Mouse (Mus musculus) cerebellum, postnatal 25 days (tissue): ENCODE results near the gene Clstn2.

ENCODE experiments used
- DNase-seq, 2 experiments: peaks; one replicate each; pipeline ENCODE4 v3.0.0; 2021; ENCODE audit warnings: mixed read lengths in 2 of 2

The Clstn2 gene

DNA sequence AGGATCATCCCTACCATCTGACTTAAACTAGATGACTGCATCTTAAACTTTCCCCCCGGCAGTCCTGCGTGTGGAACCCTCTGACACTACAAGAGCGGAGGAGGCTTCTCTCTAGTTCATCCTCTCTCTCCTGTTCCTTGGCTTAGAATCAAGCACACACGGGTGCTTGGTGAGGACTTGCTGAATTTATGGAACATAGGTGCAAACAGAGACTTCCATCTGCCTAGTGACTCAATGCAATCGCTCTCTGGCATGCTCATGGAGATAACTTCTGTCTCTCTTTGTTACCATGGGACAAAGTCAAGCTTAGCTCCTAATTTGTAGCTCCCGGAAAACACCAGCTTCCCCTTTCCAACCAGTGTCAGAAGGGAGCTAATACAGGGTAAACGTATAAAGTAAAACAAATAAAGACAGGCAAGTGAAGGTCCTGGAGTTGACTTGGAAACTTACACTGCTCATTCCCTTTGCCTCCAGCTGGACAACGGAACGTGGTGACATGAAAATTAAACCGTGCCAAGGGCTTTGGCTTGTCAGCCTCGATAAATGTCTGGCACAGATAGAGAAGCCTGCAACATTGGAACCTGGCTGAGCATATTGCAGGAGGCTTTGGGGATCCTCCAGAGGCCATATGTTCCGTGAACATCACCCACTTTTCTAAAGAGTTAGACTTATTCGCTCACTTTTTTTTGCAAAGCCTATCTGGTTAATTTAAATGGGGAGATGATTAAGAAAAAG, 583.5 kb downstream of the Clstn2 start:
- peak; percentile 55 to 64 for DNase-seq

DNA sequence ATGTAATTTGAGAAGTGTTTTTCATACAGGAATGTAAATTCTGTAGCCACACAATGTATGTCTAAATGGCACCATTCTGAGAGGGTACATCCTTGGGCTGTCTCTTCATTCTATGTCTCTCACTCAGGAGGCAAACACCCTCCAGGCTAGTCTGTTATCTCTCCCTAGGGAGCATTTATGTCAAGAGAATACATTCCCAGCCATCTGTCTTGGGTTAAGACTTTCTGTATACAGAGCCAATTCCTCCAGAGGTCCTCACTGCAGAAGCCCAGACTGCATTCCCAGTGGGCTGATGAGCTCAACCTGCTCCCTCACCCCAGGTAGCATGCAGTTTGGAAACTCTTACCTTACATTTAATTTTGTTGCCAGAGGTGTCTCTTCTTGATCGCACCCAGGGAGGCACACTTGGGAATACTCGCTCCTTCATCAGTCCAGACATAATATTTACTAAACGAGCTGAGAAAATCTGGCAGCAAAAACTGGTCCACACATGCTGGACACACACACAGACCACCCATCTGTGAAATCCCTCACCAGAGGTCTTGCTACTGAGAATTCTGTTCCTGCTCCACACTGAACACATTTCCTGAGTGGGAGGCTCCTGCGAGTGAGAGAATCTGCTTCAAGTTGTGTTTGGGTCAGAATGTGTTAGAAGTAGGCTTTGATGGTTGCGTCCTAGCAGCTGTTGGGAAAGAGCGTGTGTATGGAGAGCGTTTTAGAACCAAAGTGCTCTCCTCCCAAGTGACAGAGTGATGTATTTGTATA, 592.9 kb downstream of the Clstn2 start:
- DNase-seq, result no peak

DNA sequence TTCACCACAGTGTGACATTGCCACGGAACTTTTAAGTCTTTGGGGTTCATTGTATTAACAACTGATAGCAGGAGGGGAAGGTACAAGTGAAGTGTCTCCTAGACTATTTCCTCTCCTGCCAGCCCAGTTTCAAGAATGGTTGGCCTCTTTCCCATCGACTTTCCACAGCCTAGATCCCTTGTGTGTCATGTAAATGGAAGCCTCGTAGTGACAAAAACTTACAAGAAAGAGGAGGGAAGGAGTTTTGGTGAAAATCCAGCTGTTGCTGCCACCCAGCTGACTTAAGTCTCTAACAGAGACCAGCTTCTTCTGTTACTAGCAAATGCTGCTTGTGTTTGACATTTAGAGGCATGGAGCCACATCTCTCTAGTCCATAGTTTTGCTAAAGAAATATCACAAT, 598.3 kb downstream of the Clstn2 start:
- no peak for DNase-seq

DNA sequence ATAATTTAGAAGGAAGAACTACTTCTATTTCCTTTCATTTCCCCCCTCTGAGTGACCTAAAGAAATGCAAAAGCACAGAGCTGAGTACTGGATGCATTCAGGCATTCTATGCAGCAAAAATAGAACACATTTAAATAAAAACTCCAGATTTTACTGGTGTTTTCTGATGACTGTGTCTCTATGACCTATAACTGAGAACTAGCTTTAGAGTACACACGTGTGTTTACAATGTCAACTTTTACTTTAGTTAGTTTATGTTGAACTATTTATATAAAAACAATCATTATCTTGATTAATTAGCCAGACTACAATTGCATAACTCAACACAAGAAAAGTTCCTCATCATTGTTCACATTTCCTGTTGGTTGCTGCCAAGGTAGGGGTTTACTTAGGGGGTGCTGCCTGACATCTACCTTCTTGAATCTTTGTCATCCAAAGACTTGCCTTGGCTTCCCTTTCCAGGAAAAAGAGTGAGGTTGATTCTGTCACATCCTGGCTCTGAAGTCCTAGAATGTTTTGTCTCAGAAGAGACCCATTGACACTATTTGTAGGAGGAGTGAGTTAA, 603.0 kb downstream of the Clstn2 start:
- DNase-seq, result no peak

DNA sequence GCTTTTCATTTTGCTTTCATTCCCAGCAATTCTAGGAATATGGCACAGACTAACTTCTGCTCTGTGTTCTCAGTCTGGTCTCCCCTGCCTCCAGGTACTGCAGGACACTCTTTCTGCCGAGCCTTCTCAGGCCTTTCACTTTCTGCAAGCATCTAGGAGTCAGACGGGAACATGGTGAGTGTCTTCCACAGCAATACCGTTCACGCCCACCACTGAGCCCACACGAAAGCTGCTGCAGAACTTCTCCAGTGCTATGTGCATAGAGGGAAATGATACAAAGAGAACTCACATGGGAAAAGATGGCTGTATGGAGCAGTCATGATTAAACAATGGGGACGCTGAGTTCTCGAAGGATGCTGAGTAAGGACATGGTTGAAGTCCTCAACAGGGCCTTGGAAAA, 604.9 kb downstream of the Clstn2 start:
- DNase-seq, result no peak

DNA sequence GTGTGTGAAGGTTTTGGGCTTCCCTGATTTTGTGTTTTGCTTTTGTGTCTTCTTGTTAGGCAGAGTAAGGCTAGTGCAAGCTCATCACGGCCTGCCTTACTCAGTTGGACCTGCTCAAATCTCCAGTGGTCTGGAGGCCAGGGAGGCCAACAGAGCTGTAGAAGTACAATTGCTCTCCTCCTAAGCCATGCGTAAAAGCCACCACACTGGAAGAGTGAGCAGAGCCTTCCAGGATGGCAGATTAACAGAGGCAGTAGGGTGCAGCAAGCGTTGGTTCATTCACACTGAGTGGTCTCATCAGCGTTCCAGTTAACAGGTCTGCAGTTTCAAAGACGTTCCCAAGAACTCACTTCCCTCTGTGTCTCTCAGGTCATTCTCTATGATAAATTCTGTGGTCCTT, 612.1 kb downstream of the Clstn2 start:
- no peak for DNase-seq

DNA sequence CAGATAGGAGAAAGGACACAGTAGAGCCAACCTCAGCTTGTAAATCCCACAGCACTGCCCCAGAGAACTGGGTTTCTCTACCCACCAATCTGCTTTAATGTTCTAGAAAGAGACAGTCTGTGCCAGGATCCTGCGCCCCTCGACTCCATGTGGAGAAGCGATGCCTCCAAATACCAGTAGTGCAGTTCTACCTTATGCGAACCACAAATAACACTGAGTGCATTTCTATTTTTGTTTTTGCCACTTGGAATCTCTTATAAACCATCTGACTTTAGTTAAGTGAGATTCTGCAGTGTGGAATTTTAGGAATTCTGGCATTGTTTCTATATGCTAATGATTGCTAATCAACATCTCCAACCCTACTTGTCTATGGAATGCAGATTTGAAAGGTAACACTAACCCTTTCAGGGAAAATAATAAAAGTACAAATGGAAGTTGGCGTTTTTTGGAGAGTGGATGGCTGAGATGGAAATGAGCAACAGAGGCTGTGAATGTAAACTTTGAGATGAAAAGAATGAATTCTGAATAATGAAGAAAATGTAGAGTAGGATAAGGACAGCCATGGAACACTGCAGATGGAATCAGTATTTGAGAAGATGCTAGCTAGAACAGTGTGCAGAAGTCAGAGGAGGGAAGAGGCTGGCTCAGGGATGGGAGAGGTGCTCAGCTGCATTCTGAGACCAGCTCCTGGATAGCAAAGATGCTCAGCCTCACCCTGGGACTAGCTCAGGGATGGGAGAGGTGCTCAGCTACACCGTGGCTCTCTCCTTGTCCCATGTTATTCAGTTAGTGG, 617.9 kb downstream of the Clstn2 start:
- DNase-seq, result no peak

DNA sequence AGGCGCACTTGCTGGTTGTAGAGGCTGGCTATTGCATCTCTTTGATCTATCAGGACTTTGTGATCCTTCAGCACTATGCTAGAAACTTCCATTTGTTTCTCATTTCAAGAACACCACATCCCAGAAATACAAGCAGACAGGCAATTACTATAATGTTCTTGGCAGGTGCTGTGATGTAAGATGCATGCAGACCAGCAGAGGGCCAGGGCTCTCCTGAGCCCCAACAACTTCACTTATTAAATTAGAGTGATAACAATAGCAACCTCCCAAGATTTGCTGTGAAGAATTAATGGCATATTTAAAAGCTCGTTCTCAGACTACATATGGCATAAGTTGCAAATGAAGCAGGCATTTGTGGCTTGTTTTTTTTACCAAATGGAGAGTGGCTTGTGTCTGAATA, 624.8 kb downstream of the Clstn2 start:
- no peak for DNase-seq
